Mouse (Mus musculus) midbrain, postnatal 0 days (tissue): Measurements from ENCODE around the gene Lmx1b. TPM values are rescaled to one million over a fixed set of nuclear protein-coding genes. Genes with fewer than 3 reads are reported as not detected.

Experiments
- ATAC-seq: fragments of 200-750 bp; cut with Nextera tagmentation; 2 replicates; pipeline ENCODE4 v1.8.0; 2017; ENCODE audit warnings: moderate number of reproducible peaks, mild to moderate bottlenecking, moderate TSS enrichment, moderate library complexity; ENCODE audit not compliant: low FRiP score
- DNase-seq: peaks from one replicate; pipeline ENCODE4 v3.0.0-alpha.2; 2015; ENCODE audit warnings: low spot score
- H3K27ac ChIP-seq: fragments of 300-500 bp; sonication (generic); 2 replicates; pipeline ENCODE4 v1.5.1; 2014; ENCODE audit warnings: low read depth, mild to moderate bottlenecking, low read length, mixed read lengths
- H3K27me3 ChIP-seq: fragments of 300-500 bp; sonication (generic); 2 replicates; pipeline ENCODE4 v1.6.1; 2014; ENCODE audit warnings: low read length, control low read depth, mixed read lengths; ENCODE audit not compliant: insufficient read depth
- H3K36me3 ChIP-seq: fragments of 300-500 bp; sonication (generic); 2 replicates; pipeline ENCODE4 v1.6.1; 2014; ENCODE audit warnings: low read length, control low read depth, mixed read lengths; ENCODE audit not compliant: insufficient read depth
- H3K4me1 ChIP-seq: fragments of 300-500 bp; sonication (generic); 2 replicates; pipeline ENCODE4 v1.6.1; 2014; ENCODE audit warnings: mild to moderate bottlenecking, control low read depth, antibody characterized with exemption, low read length, mixed read lengths; ENCODE audit not compliant: insufficient read depth
- H3K4me2 ChIP-seq: fragments of 300-500 bp; sonication (generic); 2 replicates; pipeline ENCODE4 v1.6.1; 2014; ENCODE audit warnings: low read depth, mild to moderate bottlenecking, low read length, mixed read lengths; ENCODE audit not compliant: poor library complexity, severe bottlenecking
- H3K4me3 ChIP-seq: fragments of 300-500 bp; sonication (generic); 2 replicates; pipeline ENCODE4 v1.5.1; 2014; ENCODE audit warnings: low read depth, mild to moderate bottlenecking, low read length, moderate library complexity
- H3K9ac ChIP-seq: fragments of 300-500 bp; sonication (generic); replicated peaks from 2 replicates; pipeline ENCODE4 v1.6.1; 2014; ENCODE audit warnings: mild to moderate bottlenecking, low read length, moderate library complexity, mixed read lengths; ENCODE audit not compliant: poor library complexity, severe bottlenecking
- H3K9me3 ChIP-seq: fragments of 300-500 bp; sonication (generic); 2 replicates; pipeline ENCODE4 v1.6.1; 2016; ENCODE audit warnings: low read length, control low read depth
- CTCF ChIP-seq: IDR thresholded peaks from 2 replicates; pipeline ENCODE4 v1.5.1; 2016; ENCODE audit warnings: antibody characterized with exemption, mild to moderate bottlenecking
- WGBS: fragments of 180-500 bp; shearing (Covaris S2); extraction: QIAGEN DNeasy Blood & Tissue Kit; methylation state at CpG from one replicate; pipeline ENCODE4 v1.1.7; 2014; 5-methylcytosine and 5-hydroxymethylcytosine counted together
- polyA plus RNA-seq: library from polyadenylated mRNA; unstranded; fragments of >200 nt; fragmentation: Nextera tagmentation; extraction: Ambion mirVana; gene quantifications from 2 replicates; pipeline ENCODE4 v1.2.1, GENCODE M21; 2015
- total RNA-seq: library from RNA; depleted of rRNA; stranded (reverse); fragments of >200 nt; gene quantifications from 2 replicates; pipeline ENCODE4 v1.2.3, GENCODE M21; 2014

The Lmx1b gene
- total and polyA plus RNA-seq, 2 experiments from 2014 or later, result 0.83 to 8.4 TPM

- H3K4me3 ChIP-seq, result no peak overlapping the region
- H3K4me1 ChIP-seq, result peaks cover 7% of the 10 kb centered on the region
- peak; percentile 21; the same call in 1 of the 2 replicates for TF ChIP-seq CTCF
- no peaks in the 10 kb centered on the region for H3K36me3 ChIP-seq
- no peaks in the 10 kb centered on the region for H3K27me3 ChIP-seq
- ATAC-seq (peak; percentile 75), DNase-seq (peak; percentile 68)
- H3K4me2 ChIP-seq, result no peak overlapping the region
- no peaks in the 10 kb centered on the region for H3K9me3 ChIP-seq
- 9% methylated on average over 12 of the region's 12 CpGs for WGBS
- H3K27ac ChIP-seq, result peak overlapping the region; percentile 32; the same call in 1 of the 2 replicates
- no peak overlapping the region for H3K9ac ChIP-seq
These were observed 47.3 kb downstream of the Lmx1b start for GRCm38 (mm10) chr2:33592931-33593555.

GRCm38 (mm10) chr2:33589280-33589679 lies 51.0 kb downstream of the Lmx1b start:
- no peak for ATAC-seq

GRCm38 (mm10) chr2:33584937-33585910 lies 55.1 kb downstream of the Lmx1b start:
- DNase-seq (peak; percentile 22), ATAC-seq (no peak)
- Histone ChIP-seq H3K27me3 (peaks cover 23% of the 10 kb centered on the region; the same call in 1 of the 2 replicates), H3K36me3 (no peaks in the 10 kb centered on the region), H3K4me1 (peaks cover 13% of the 10 kb centered on the region), H3K9ac (no peak overlapping the region), H3K4me3 (no peak overlapping the region), H3K27ac (no peak overlapping the region), H3K4me2 (no peak overlapping the region), H3K9me3 (no peaks in the 10 kb centered on the region)
- TF ChIP-seq CTCF, result no peak
- 22% methylated on average over 29 of the region's 29 CpGs for WGBS

More at GRCm38 (mm10) chr2:33589280-33589679, 51.0 kb downstream of the Lmx1b start:
- H3K4me2 ChIP-seq, result no peak overlapping the region
- TF ChIP-seq CTCF, result no peak
- H3K27me3 ChIP-seq, result 0 out of 2 replicates have a peak, but pooled peaks cover 6% of the 10 kb centered on the region
- DNase-seq, result no peak
- H3K36me3 ChIP-seq, result no peaks in the 10 kb centered on the region
- no peak overlapping the region for H3K9ac ChIP-seq
- H3K27ac ChIP-seq, result no peak overlapping the region
- H3K9me3 ChIP-seq, result no peaks in the 10 kb centered on the region
- 61% methylated on average over 9 of the region's 9 CpGs for whole genome bisulfite sequencing
- no peak overlapping the region for H3K4me3 ChIP-seq
- H3K4me1 ChIP-seq, result peaks cover 7% of the 10 kb centered on the region

- Histone ChIP-seq H3K4me2 (no peak overlapping the region), H3K27ac (no peak overlapping the region), H3K4me3 (no peak overlapping the region), H3K9ac (no peak overlapping the region), H3K4me1 (peaks cover 16% of the 10 kb centered on the region), H3K27me3 (peaks cover 26% of the 10 kb centered on the region; the same call in 1 of the 2 replicates), H3K9me3 (no peaks in the 10 kb centered on the region), H3K36me3 (no peaks in the 10 kb centered on the region)
- DNase-seq (no peak), ATAC-seq (no peak)
- 27% methylated on average over 6 of the region's 6 CpGs for WGBS
- TF ChIP-seq CTCF, result no peak
These were observed 56.5 kb downstream of the Lmx1b start for GRCm38 (mm10) chr2:33583761-33584160.

- Histone ChIP-seq H3K27ac (no peak overlapping the region), H3K36me3 (no peaks in the 10 kb centered on the region), H3K27me3 (peaks cover 26% of the 10 kb centered on the region; the same call in 1 of the 2 replicates), H3K9me3 (no peaks in the 10 kb centered on the region), H3K9ac (no peak overlapping the region), H3K4me3 (no peak overlapping the region), H3K4me1 (peaks cover 16% of the 10 kb centered on the region), H3K4me2 (no peak overlapping the region)
- peak; percentile 75 for TF ChIP-seq CTCF
- DNase-seq (peak; percentile 31), ATAC-seq (no peak)
- 14% methylated on average over 4 of the region's 4 CpGs for WGBS
These were observed 57.0 kb downstream of the Lmx1b start for GRCm38 (mm10) chr2:33583317-33583716.
